Mouse (Mus musculus): ENCODE measurements around the gene Mfsd2b. TPM values are rescaled to one million over a fixed set of nuclear protein-coding genes. Genes with fewer than 3 reads are reported as not detected.
"Not testable (repeated sequence)": the region's sequence is repeated elsewhere in the genome, so short reads cannot be mapped to it uniquely, and the experiment has no call there.

The Mfsd2b gene
- 0.27 and 0.28 TPM in 2 replicates for polyA plus RNA-seq (2011; ENCODE audit: insufficient read length, low read depth, missing spikeins)

DNA sequence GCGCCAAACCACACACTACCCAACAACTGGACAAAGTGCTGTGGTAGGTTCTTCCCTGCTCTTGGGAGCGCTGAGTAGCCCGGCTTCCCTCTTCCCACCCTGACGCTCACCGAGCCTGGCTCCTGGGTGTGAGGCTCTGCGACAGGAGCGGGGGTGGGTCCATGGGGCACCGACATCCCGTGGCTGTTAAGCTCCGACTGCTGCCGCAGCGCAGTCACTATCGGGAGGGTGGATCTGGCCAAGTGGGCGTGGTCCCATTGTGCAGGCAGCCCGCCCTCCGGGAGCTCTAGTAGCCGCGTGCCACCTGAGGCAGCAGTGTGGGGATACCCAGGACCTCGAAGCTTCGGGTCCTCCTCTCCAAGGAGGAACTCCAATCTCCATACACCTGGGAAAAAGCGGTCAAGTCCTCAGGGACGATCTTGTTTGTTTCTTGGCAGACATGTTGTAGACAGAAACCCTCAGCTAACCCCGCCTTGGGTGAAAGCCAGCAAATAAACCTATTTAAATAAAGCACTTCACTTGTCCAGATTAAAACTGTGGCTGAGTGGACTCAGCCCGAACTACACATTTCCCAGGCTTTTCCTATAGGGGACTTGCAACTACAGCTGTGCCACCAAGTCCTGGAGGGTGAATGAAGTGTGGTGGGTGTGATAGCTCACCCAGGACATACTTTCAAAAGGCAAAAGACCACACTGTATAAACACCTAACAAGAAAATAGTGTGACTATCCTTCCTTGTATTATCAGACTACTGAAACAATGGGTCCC lies at the start of gene Mfsd2b:
TSS of gene Mfsd2b (minus strand) at position 199 of the 767 bp plus-strand sequence.
- no peak within 1 kb of the TSS for H3K27ac ChIP-seq (ENCODE audit: insufficient read depth, low read length)
- no peak for TF ChIP-seq POLR2A (IDR thresholded peaks at IDR 0.05; ENCODE audit: low read depth, low read length)
- TF ChIP-seq CTCF (IDR thresholded peaks at IDR 0.05; ENCODE audit: borderline replicate concordance, insufficient read depth, low read length), result no peak
- H3K4me1 ChIP-seq (ENCODE audit: control insufficient read depth, insufficient read depth, low read length), result no peaks in the 10 kb centered on the region
- H3K4me3 ChIP-seq (ENCODE audit: insufficient read depth, low read length), result peak within 1 kb of the TSS; percentile 21; the same call in 1 of the 2 replicates

GRCm38 (mm10) chr12:4917805-4918591 lies 43.8 kb upstream of the Mfsd2b start:
- Histone ChIP-seq H3K4me3 (ENCODE audit: insufficient read depth, low read length) (peak overlapping the region; percentile 94), H3K27ac (ENCODE audit: insufficient read depth, low read length) (peak overlapping the region; percentile 56), H3K4me1 (ENCODE audit: control insufficient read depth, insufficient read depth, low read length) (no peaks in the 10 kb centered on the region)
- peak; percentile 56 for TF ChIP-seq POLR2A (IDR thresholded peaks at IDR 0.05; ENCODE audit: low read depth, low read length)
- no peak for TF ChIP-seq CTCF (IDR thresholded peaks at IDR 0.05; ENCODE audit: borderline replicate concordance, insufficient read depth, low read length)

GRCm38 (mm10) chr12:4916994-4917804 lies 43.0 kb upstream of the Mfsd2b start, which contains the start of gene Atad2b:
Gene Atad2b (plus strand): TSS chr12:4917353.
- peak within 1 kb of the TSS; percentile 56 for H3K27ac ChIP-seq (ENCODE audit: insufficient read depth, low read length)
- TF ChIP-seq POLR2A (IDR thresholded peaks at IDR 0.05; ENCODE audit: low read depth, low read length) (peak; percentile 89), CTCF (IDR thresholded peaks at IDR 0.05; ENCODE audit: borderline replicate concordance, insufficient read depth, low read length) (peak; percentile 85)
- H3K4me1 ChIP-seq (ENCODE audit: control insufficient read depth, insufficient read depth, low read length), result no peaks in the 10 kb centered on the region
- H3K4me3 ChIP-seq (ENCODE audit: insufficient read depth, low read length), result peak within 1 kb of the TSS; percentile 94

DNA sequence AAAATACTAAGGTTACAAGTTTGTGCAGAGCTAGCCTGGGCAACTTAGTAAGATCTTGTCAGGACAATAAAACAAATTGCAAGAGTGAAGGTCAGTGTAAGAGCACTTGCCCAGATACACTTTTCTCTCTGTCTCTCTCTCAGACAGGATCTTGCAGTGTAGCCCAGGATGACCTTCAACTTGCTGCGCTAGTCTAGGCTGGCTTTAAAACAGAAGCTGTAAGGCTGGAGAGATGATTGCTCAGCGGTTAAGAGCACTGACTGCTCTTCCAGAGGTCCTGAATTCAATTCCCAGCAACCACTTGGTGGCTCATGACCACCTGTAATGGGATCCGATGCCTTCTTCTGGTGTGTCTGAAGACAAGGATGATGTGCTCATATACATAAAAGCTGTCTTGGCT lies 40.8 kb upstream of the Mfsd2b start:
- Histone ChIP-seq H3K4me3 (ENCODE audit: insufficient read depth, low read length) (no peak overlapping the region), H3K27ac (ENCODE audit: insufficient read depth, low read length) (no peak overlapping the region), H3K4me1 (ENCODE audit: control insufficient read depth, insufficient read depth, low read length) (no peaks in the 10 kb centered on the region)
- no peak for TF ChIP-seq POLR2A (IDR thresholded peaks at IDR 0.05; ENCODE audit: low read depth, low read length)
- TF ChIP-seq CTCF (IDR thresholded peaks at IDR 0.05; ENCODE audit: borderline replicate concordance, insufficient read depth, low read length), result no peak

DNA sequence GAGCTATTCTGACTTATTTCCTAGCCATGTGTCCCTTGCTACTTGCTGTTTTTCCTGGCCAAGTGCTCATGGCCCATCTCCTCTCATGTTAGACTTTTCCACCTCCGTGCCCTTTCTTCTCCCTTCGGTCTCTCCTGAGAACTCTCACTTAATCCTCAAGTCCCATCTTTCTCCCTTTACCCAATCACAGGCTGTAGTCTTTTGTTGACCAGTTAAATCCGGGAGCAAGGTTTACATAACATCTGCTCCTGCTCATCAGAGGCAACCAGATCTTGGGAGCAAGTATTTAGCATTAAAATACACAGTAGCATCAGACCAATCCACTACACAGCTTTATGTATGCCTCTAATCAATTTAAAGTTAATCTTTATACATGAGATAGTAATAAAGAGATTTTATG lies 40.3 kb upstream of the Mfsd2b start:
- Histone ChIP-seq H3K4me1 (ENCODE audit: control insufficient read depth, insufficient read depth, low read length) (no peaks in the 10 kb centered on the region), H3K4me3 (ENCODE audit: insufficient read depth, low read length) (no peak overlapping the region), H3K27ac (ENCODE audit: insufficient read depth, low read length) (no peak overlapping the region)
- no peak for TF ChIP-seq POLR2A (IDR thresholded peaks at IDR 0.05; ENCODE audit: low read depth, low read length)
- no peak for TF ChIP-seq CTCF (IDR thresholded peaks at IDR 0.05; ENCODE audit: borderline replicate concordance, insufficient read depth, low read length)

DNA sequence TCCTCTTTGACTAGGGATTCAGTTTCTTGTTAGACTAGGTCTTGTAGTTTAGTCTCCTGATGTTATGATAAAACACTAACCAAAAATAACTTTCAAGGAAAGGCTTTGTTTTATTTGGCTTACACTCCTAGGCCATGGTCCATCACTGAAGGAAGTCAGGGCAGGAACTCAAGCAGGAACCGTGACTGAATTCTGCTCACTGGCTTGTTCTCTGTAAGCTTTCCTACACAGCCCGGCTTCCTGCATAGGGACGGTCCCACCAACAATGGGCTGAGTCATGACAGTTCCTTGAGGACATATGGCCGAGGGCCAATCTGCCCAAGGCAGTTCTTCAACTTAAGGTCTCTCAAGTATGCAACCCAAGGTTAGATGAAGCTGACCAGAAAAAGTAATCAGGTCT lies 37.6 kb upstream of the Mfsd2b start:
- TF ChIP-seq CTCF (IDR thresholded peaks at IDR 0.05; ENCODE audit: borderline replicate concordance, insufficient read depth, low read length) (no peak), POLR2A (IDR thresholded peaks at IDR 0.05; ENCODE audit: low read depth, low read length) (no peak)
- H3K27ac ChIP-seq (ENCODE audit: insufficient read depth, low read length), result no peak overlapping the region
- no peak overlapping the region for H3K4me3 ChIP-seq (ENCODE audit: insufficient read depth, low read length)
- H3K4me1 ChIP-seq (ENCODE audit: control insufficient read depth, insufficient read depth, low read length), result no peaks in the 10 kb centered on the region

DNA sequence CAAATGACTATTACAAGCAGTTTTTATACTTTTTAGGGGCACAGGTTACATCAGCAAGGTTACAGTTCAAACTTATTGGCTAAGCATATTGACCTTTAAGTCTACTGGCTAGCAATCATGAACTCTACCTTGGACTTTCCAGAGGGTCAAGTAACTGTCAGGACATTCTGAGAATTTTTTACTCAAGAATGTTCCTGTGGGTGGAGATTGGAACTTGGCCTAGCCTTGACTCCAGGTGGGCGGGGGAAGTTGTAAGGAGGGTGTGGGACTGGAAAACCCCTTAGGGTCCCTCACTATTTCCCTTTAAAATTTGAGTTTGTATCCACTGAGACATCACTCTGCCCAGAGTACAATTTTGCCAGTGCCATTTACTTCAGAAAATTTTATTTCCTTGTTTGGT lies 36.3 kb upstream of the Mfsd2b start:
- H3K27ac ChIP-seq (ENCODE audit: insufficient read depth, low read length); H3K4me1 ChIP-seq (ENCODE audit: control insufficient read depth, insufficient read depth, low read length); H3K4me3 ChIP-seq (ENCODE audit: insufficient read depth, low read length): not testable (repeated sequence)

DNA sequence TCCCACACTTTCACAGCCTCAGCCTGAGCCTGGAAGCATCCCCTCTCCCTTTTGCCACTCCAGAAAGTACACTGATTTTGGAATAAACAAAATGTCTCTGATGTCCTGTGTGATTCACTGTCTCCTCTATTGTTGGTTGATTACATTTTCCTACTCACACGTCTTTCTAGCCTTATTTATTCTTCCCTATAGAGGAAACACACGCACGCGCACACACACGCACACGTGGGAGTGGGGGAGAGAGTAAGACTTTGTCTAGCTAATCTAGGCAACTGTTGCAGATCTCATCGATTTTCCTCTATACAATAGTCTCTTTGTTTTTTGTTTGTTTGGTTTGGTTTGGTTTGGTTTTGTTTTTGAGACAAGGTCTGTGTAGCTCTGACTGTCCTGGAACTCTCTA lies 34.2 kb upstream of the Mfsd2b start:
- Histone ChIP-seq H3K4me3 (ENCODE audit: insufficient read depth, low read length) (no peak overlapping the region), H3K27ac (ENCODE audit: insufficient read depth, low read length) (no peak overlapping the region), H3K4me1 (ENCODE audit: control insufficient read depth, insufficient read depth, low read length) (no peaks in the 10 kb centered on the region)
- no peak for TF ChIP-seq CTCF (IDR thresholded peaks at IDR 0.05; ENCODE audit: borderline replicate concordance, insufficient read depth, low read length)
- TF ChIP-seq POLR2A (IDR thresholded peaks at IDR 0.05; ENCODE audit: low read depth, low read length), result no peak

Data from embryonic fibroblast, embryonic 13.5 days (primary cell).